Mouse (Mus musculus) CH12.LX (cell line): ENCODE results near the gene Hes3. TPM values are rescaled to one million over a fixed set of nuclear protein-coding genes. Genes with fewer than 3 reads are reported as not detected.

ENCODE experiments used
- DNase-seq: peaks from one replicate; pipeline ENCODE4 v3.0.0-alpha.2; 2013; ENCODE audit errors: extremely low read depth
- H3K27ac ChIP-seq: 2 replicates; pipeline ENCODE4 v1.5.1; 2012; ENCODE audit warnings: low read depth, mild to moderate bottlenecking, control low read depth, moderate library complexity; ENCODE audit not compliant: insufficient read depth
- H3K27me3 ChIP-seq: replicated peaks from 2 replicates; pipeline ENCODE3; 2012; ENCODE audit warnings: inconsistent platforms
- H3K36me3 ChIP-seq, 2 experiments: replicated peaks in 1 of 2; 2 replicates each; pipeline versions ENCODE3 to v1.6.1; 2012; ENCODE audit warnings: inconsistent platforms in 1 of 2, low read length in 1 of 2, mild to moderate bottlenecking in 1 of 2, mixed read lengths in 1 of 2, moderate library complexity in 1 of 2; ENCODE audit not compliant: control insufficient read depth in 1 of 2, insufficient read depth in 1 of 2
- H3K4me1 ChIP-seq, 2 experiments: 2 replicates each; pipeline ENCODE4 v1.6.1; 2012; ENCODE audit warnings: inconsistent platforms in 1 of 2, moderate library complexity in 1 of 2; ENCODE audit not compliant: insufficient read depth in 2 of 2, control insufficient read depth in 1 of 2
- H3K4me2 ChIP-seq: 2 replicates; pipeline ENCODE4 v1.6.1; 2012; ENCODE audit warnings: low read depth, mild to moderate bottlenecking, control low read depth; ENCODE audit not compliant: poor library complexity, insufficient read depth, severe bottlenecking
- H3K4me3 ChIP-seq, 3 experiments: fragments of 150-350 bp in 1 of 3; sonication (generic) in 1 of 3; replicated peaks in 1 of 3; 2 replicates each; pipeline versions ENCODE3 to v1.5.1; 2011 to 2012; ENCODE audit warnings: low read depth in 2 of 3, low read length in 2 of 3, mild to moderate bottlenecking in 2 of 3, moderate library complexity in 2 of 3, control low read depth in 1 of 3, improper control_type of control experiment in 1 of 3, inconsistent platforms in 1 of 3, mixed read lengths in 1 of 3; ENCODE audit not compliant: poor library complexity in 1 of 3
- H3K79me2 ChIP-seq: replicated peaks from 2 replicates; pipeline ENCODE4 v1.6.1; 2012; ENCODE audit warnings: mild to moderate bottlenecking, moderate library complexity; ENCODE audit not compliant: control insufficient read depth, poor library complexity, insufficient read depth, severe bottlenecking; ENCODE audit errors: extremely low read depth
- H3K9ac ChIP-seq: 2 replicates; pipeline ENCODE4 v1.6.1; 2012; ENCODE audit warnings: low read depth, mild to moderate bottlenecking, control low read depth, moderate library complexity; ENCODE audit not compliant: insufficient read depth
- H3K9me3 ChIP-seq: replicated peaks from 2 replicates; pipeline ENCODE3; 2012; ENCODE audit warnings: low read length, inconsistent platforms, mixed read lengths
- BHLHE40 ChIP-seq: IDR thresholded peaks from 2 replicates; pipeline ENCODE4 v1.6.1; 2011; ENCODE audit warnings: mild to moderate bottlenecking, low read depth, low read length, improper control_type of control experiment
- CHD1 ChIP-seq: IDR thresholded peaks from 2 replicates; pipeline ENCODE4 v1.6.1; 2012; ENCODE audit warnings: low read depth, low read length, improper control_type of control experiment, inconsistent platforms
- E2F4 ChIP-seq: IDR thresholded peaks from 2 replicates; pipeline ENCODE4 v1.6.1; 2011; ENCODE audit warnings: low read depth, low read length, improper control_type of control experiment; ENCODE audit not compliant: insufficient replicate concordance
- ETS1 ChIP-seq: conservative IDR thresholded peaks from 2 replicates; pipeline ENCODE4 v1.6.1; 2012; ENCODE audit warnings: low read depth, mild to moderate bottlenecking, inconsistent platforms, low read length, improper control_type of control experiment, moderate library complexity
- GABPA ChIP-seq: IDR thresholded peaks from 2 replicates; pipeline ENCODE4 v1.6.1; 2012; ENCODE audit warnings: low read depth, low read length, improper control_type of control experiment, inconsistent platforms; ENCODE audit not compliant: insufficient replicate concordance
- HCFC1 ChIP-seq: IDR thresholded peaks from 2 replicates; pipeline ENCODE4 v1.6.1; 2012; ENCODE audit warnings: low read depth, mild to moderate bottlenecking, inconsistent platforms, low read length, improper control_type of control experiment
- KAT2A ChIP-seq: IDR thresholded peaks from 2 replicates; pipeline ENCODE4 v1.6.1; 2012; ENCODE audit warnings: low read length, improper control_type of control experiment, inconsistent platforms; ENCODE audit not compliant: insufficient replicate concordance
- MAFK ChIP-seq: IDR thresholded peaks from 2 replicates; pipeline ENCODE4 v1.6.1; 2011; ENCODE audit warnings: low read length, improper control_type of control experiment; ENCODE audit not compliant: insufficient replicate concordance
- MYC ChIP-seq: IDR thresholded peaks from 2 replicates; pipeline ENCODE4 v1.6.1; 2011; ENCODE audit warnings: low read depth, mild to moderate bottlenecking, improper control_type of control experiment, low read length
- NELFE ChIP-seq: IDR thresholded peaks from 2 replicates; pipeline ENCODE4 v1.6.1; 2011; ENCODE audit warnings: low read depth, low read length, improper control_type of control experiment
- NRF1 ChIP-seq: IDR thresholded peaks from 2 replicates; pipeline ENCODE4 v1.6.1; 2014; ENCODE audit warnings: low read depth, mild to moderate bottlenecking, inconsistent platforms, low read length, improper control_type of control experiment, moderate library complexity
- RCOR1 ChIP-seq: conservative IDR thresholded peaks from 2 replicates; pipeline ENCODE4 v1.6.1; 2012; ENCODE audit warnings: low read depth, mild to moderate bottlenecking, inconsistent platforms, low read length, improper control_type of control experiment
- SIN3A ChIP-seq: IDR thresholded peaks from 2 replicates; pipeline ENCODE4 v1.6.1; 2012; ENCODE audit warnings: low read length, improper control_type of control experiment, inconsistent platforms
- TCF12 ChIP-seq: IDR thresholded peaks from 2 replicates; pipeline ENCODE4 v1.6.1; 2014; ENCODE audit warnings: low read depth, mild to moderate bottlenecking, inconsistent platforms, low read length, improper control_type of control experiment
- UBTF ChIP-seq: IDR thresholded peaks from 2 replicates; pipeline ENCODE4 v1.6.1; 2012; ENCODE audit warnings: low read depth, mild to moderate bottlenecking, inconsistent platforms, low read length, improper control_type of control experiment, moderate library complexity
- ZNF384 ChIP-seq: IDR thresholded peaks from 2 replicates; pipeline ENCODE4 v1.6.1; 2012; ENCODE audit warnings: low read depth, low read length, improper control_type of control experiment, inconsistent platforms
- dilution Hi-C: fragments of 300-500 bp; cut with MboI; formaldehyde crosslinking; loops from 2 replicates; pipeline ENCODE4 v1.14.3; 2020; ENCODE audit warnings: low sequenced_read_pairs; ENCODE audit not compliant: extremely low pct_unique_long_range_greater_than_20kb, extremely low pct_ligation_motif_present
- in situ Hi-C: fragments of 300-500 bp; cut with MboI; formaldehyde crosslinking; loops from 3 replicates; pipeline ENCODE4 v1.14.3; 2019; ENCODE audit warnings: low sequenced_read_pairs, low pct_ligation_motif_present, low pct_unique_long_range_greater_than_20kb, mixed read lengths
- polyA plus RNA-seq: library from polyadenylated mRNA; unstranded; fragments of >175 nt; gene quantifications from 2 replicates; pipeline ENCODE4 v1.2.1, GENCODE M21; 2012; ENCODE audit warnings: low read depth; ENCODE audit not compliant: insufficient read length
- total RNA-seq, 2 experiments: library from RNA; depleted of rRNA; stranded (reverse); fragments of 300-350 nt in 1 of 2; fragments of >200 nt in 1 of 2; gene quantifications; 2 replicates each; pipeline ENCODE4 v1.2.3; 2012 to 2014

The Hes3 gene
- total and polyA plus RNA-seq, 3 experiments, result 0.17 to 0.21 TPM; not detected in 1

DNA sequence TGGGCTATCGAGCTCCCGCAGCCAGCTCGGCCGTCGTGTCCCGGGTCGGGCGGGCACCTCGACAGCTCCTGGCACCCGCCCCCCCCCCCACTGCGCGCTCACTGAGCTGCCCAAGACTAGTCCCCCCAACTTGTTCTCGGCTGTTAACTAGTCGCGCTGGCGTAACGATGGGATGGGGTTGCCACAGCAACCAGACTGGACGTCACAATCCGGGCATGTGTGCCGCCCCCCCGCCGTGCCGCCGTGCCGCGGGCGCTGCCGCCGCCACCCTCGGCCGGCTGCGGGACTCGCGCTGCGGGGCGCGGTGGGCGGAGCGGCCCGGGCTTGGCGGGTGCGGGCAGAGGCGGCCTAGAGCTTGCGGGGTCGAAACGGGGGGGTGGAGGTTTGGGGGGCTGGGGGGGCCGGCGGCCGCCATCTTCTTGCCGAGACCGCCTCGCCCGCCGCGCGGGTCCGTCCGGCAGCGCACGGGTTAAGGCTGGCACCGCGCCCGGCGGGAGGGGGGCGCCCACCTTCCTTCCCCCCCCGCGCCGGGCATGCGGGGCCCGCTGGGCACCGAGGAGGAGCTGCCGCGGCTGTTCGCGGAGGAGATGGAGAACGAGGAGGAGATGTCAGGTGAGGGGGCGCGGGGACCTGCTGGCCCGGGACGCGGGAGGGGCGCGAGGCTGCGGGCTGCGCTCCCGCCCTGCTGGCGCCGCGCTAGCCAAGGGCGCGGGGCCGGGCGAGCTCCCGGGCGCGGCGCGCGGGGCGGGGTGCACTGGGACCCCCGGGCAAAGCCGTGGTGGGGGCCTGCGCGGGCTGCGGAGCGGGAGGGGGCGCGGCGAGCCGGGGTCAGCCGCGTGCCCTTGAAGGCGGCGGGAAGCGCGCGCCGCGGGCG lies 47.2 kb upstream of the Hes3 start, which contains the start of gene Chd5:
Gene Chd5 (plus strand): TSS at position 233 of the 874 bp plus-strand sequence.
- peaks cover 2% of the 10 kb centered on the region for H3K9me3 ChIP-seq

DNA sequence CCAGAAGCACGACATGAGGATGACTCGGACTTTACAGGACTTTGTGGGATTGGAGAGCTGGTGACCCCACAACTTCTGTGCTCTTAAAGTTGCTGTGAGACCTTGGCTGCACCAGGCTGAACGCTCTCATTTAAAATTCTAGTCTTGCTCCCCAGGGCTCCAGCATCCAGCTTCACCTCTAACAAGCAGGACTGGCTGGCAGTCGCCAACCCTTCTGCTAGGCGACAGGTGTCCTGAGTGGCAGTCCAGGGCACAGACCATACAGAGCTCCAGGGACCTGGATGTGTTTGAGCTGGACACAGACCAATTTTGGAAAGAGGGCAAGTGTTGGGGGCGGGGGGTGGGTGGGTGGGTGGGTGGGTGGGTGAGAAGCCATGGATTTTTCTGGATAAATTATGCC lies 46.3 kb upstream of the Hes3 start:
- no peak overlapping the region for H3K4me3 ChIP-seq
- DNase-seq, result no peak
- TF ChIP-seq NRF1 (no peak), GABPA (no peak), CHD1 (no peak), HCFC1 (no peak), BHLHE40 (no peak), KAT2A (no peak), E2F4 (no peak), NELFE (no peak), ETS1 (no peak), UBTF (no peak), ZNF384 (no peak), RCOR1 (no peak), TCF12 (no peak)
- no peak overlapping the region for H3K4me2 ChIP-seq
- H3K9me3 ChIP-seq, result peaks cover 2% of the 10 kb centered on the region
- no peaks in the 10 kb centered on the region for H3K79me2 ChIP-seq
- no peak overlapping the region for H3K9ac ChIP-seq
- in situ Hi-C loops, result no loop called here
- dilution Hi-C loops, result no loop called here
- H3K27me3 ChIP-seq, result no peaks in the 10 kb centered on the region
- H3K36me3 ChIP-seq, result peaks cover 34 to 46% of the 10 kb centered on the region in 2 experiments
- H3K4me1 ChIP-seq, result peaks cover 5 to 32% of the 10 kb centered on the region in 2 experiments; a peak in 3 of 4 replicates
- no peak overlapping the region for H3K27ac ChIP-seq

More for the DNA sequence above, 47.2 kb upstream of the Hes3 start, which contains the start of gene Chd5:
- dilution Hi-C loops (no loop called here), in situ Hi-C loops (no loop called here)
- H3K9ac ChIP-seq, result no peak within 1 kb of the TSS
- no peak within 1 kb of the TSS for H3K27ac ChIP-seq
- TF ChIP-seq KAT2A, result no peak
- no peak for TF ChIP-seq MYC
- no peak for TF ChIP-seq MAFK
- no peak for TF ChIP-seq SIN3A
- no peak for TF ChIP-seq ETS1
- no peak within 1 kb of the TSS for H3K4me2 ChIP-seq
- H3K4me3 ChIP-seq, result no peak within 1 kb of the TSS
- H3K36me3 ChIP-seq, result peaks cover 25 to 37% of the 10 kb centered on the region in 2 experiments
- H3K27me3 ChIP-seq, result no peaks in the 10 kb centered on the region
- no peak for DNase-seq
- peaks cover 5 to 30% of the 10 kb centered on the region in 2 experiments; a peak in 3 of 4 replicates for H3K4me1 ChIP-seq
- no peaks in the 10 kb centered on the region for H3K79me2 ChIP-seq
